Mouse (Mus musculus): Measurements from ENCODE around the gene Zfp938.
A peak's percentile ranks its signal among the peaks of the same experiment; 100 is the strongest.

Zfp938 gene

GRCm38 (mm10) chr10:82240742-82241400 is at the start of gene Zfp938:
Gene Zfp938 (minus strand): TSS chr10:82241280.
- DNase-seq (ENCODE audit: low read depth in 2 of 2, low spot score in 2 of 2) = peak; percentile 47 to 64

GRCm38 (mm10) chr10:82257331-82257730 is 16.3 kb upstream of the Zfp938 start:
- no peak for DNase-seq (ENCODE audit: low read depth in 2 of 2, low spot score in 2 of 2)

DNA sequence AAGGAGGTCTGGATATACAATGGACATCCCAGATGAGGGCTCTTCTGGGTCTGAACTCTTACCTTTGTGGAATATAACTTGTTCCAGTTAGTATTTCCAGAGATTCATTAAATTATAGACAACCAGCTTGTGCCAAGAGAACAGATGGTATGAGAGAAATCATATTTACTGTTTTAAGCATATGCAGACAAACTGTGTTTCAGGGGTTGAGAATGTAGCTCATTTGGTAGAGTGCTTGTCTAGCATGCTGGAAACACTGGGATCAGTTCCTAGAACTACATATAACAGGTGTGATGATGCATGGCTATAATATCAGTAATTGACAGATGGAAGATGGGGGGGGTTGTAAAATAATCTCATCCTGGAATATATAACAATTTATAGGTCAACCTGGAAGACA is 3.9 kb upstream of the Zfp938 start:
- DNase-seq (ENCODE audit: low read depth in 2 of 2, low spot score in 2 of 2) = no peak

- DNase-seq (ENCODE audit: low read depth in 2 of 2, low spot score in 2 of 2) = no peak
These were observed 315 bp upstream of the Zfp938 start for GRCm38 (mm10) chr10:82241401-82241788.

DNA sequence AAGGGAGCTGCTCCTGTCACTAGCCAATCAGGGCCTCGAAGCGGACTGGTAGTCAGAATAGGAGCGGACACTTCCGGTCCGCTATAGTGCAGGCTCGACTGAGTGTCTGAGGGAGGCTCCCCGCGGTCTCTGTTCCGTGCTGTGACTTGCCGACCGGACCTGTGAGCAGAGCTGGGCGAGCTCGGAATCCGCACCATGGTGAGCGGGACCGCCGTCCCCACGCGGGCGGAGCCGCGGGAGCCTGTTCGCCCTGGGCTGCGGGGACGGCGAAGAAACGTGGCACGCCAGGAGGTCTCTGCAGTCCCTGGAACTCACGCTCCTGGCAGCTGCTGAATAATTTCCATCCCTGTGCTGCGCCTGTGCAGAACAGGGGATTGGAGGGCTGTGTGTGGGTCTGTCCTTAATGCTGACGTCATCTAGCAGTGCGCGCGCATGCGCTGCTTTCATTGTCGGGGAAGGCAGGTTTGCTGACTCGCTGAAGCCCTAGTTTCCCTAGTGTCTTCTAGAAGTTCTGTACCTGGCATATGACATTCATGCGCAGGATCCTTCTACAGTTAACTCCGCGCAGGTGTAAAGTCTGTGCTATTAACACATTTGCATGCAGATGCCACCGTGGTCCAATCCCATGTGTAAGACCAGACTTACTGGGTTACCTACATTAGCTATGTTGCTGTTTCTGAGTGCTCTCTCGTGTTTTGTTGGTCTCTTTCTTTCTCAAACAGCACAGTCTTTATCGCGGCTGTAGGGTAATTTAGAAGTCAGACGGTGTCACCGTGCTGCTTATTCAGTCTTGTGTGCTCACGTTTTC is 62.6 kb downstream of the Zfp938 start:
- DNase-seq (ENCODE audit: low read depth in 2 of 2, low spot score in 2 of 2) = peak; percentile 11 to 45

Data from CD8-positive naive resting alpha-beta T cell, adult 2 months (primary cell).